Mouse (Mus musculus): ENCODE results near the gene Pigk.

Pigk gene

GRCm38 (mm10) chr3:152724446-152724845, 10.5 kb downstream of the Pigk start:
- no peak for DNase-seq (ENCODE audit: low read depth in 1 of 2, low spot score in 2 of 2)

GRCm38 (mm10) chr3:152728238-152728637, 14.3 kb downstream of the Pigk start:
- no peak for DNase-seq (ENCODE audit: low read depth in 1 of 2, low spot score in 2 of 2)

GRCm38 (mm10) chr3:152733011-152733410, 19.1 kb downstream of the Pigk start:
- no peak for DNase-seq (ENCODE audit: low read depth in 1 of 2, low spot score in 2 of 2)

GRCm38 (mm10) chr3:152733513-152733912, 19.6 kb downstream of the Pigk start:
- no peak for DNase-seq (ENCODE audit: low read depth in 1 of 2, low spot score in 2 of 2)

- DNase-seq (ENCODE audit: low read depth in 1 of 2, low spot score in 2 of 2): no peak
Measured at GRCm38 (mm10) chr3:152734100-152734499, 20.2 kb downstream of the Pigk start.

GRCm38 (mm10) chr3:152735601-152736250, 21.8 kb downstream of the Pigk start:
- no peak for DNase-seq (ENCODE audit: low read depth in 1 of 2, low spot score in 2 of 2)

- DNase-seq (ENCODE audit: low read depth in 1 of 2, low spot score in 2 of 2): no peak
Measured at GRCm38 (mm10) chr3:152744301-152744700, 30.4 kb downstream of the Pigk start.

GRCm38 (mm10) chr3:152745611-152746010, 31.7 kb downstream of the Pigk start:
- DNase-seq (ENCODE audit: low read depth in 1 of 2, low spot score in 2 of 2): no peak

GRCm38 (mm10) chr3:152749461-152749871, 35.6 kb downstream of the Pigk start:
- DNase-seq (ENCODE audit: low read depth in 1 of 2, low spot score in 2 of 2): no peak

- DNase-seq (ENCODE audit: low read depth in 1 of 2, low spot score in 2 of 2): no peak
Measured at GRCm38 (mm10) chr3:152749881-152750280, 36.0 kb downstream of the Pigk start.

- DNase-seq (ENCODE audit: low read depth in 1 of 2, low spot score in 2 of 2): no peak
Measured at GRCm38 (mm10) chr3:152752911-152753310, 39.0 kb downstream of the Pigk start.

- no peak for DNase-seq (ENCODE audit: low read depth in 1 of 2, low spot score in 2 of 2)
Measured at GRCm38 (mm10) chr3:152753345-152753744, 39.4 kb downstream of the Pigk start.

- no peak for DNase-seq (ENCODE audit: low read depth in 1 of 2, low spot score in 2 of 2)
Measured at GRCm38 (mm10) chr3:152753920-152754764, 40.2 kb downstream of the Pigk start.

GRCm38 (mm10) chr3:152755515-152755914, 41.6 kb downstream of the Pigk start:
- DNase-seq (ENCODE audit: low read depth in 1 of 2, low spot score in 2 of 2): no peak

- DNase-seq (ENCODE audit: low read depth in 1 of 2, low spot score in 2 of 2): no peak
Measured at GRCm38 (mm10) chr3:152756896-152757295, 43.0 kb downstream of the Pigk start.

- no peak for DNase-seq (ENCODE audit: low read depth in 1 of 2, low spot score in 2 of 2)
Measured at GRCm38 (mm10) chr3:152757464-152758393, 43.8 kb downstream of the Pigk start.

- no peak for DNase-seq (ENCODE audit: low read depth in 1 of 2, low spot score in 2 of 2)
Measured at GRCm38 (mm10) chr3:152758500-152759032, 44.7 kb downstream of the Pigk start.

GRCm38 (mm10) chr3:152761116-152761515, 47.2 kb downstream of the Pigk start:
- DNase-seq (ENCODE audit: low read depth in 1 of 2, low spot score in 2 of 2): no peak

GRCm38 (mm10) chr3:152761661-152762060, 47.8 kb downstream of the Pigk start:
- DNase-seq (ENCODE audit: low read depth in 1 of 2, low spot score in 2 of 2): no peak

GRCm38 (mm10) chr3:152762302-152762701, 48.4 kb downstream of the Pigk start:
- DNase-seq (ENCODE audit: low read depth in 1 of 2, low spot score in 2 of 2): no peak
